Mouse (Mus musculus) bone marrow macrophage, adult 2 months (primary cell): Measurements from ENCODE around the gene Inava.

Source experiments
- CTCF ChIP-seq: IDR thresholded peaks from 2 replicates; pipeline ENCODE4 v1.5.1; 2012; ENCODE audit warnings: low read depth, mild to moderate bottlenecking, low read length, moderate library complexity
- POLR2A ChIP-seq: IDR thresholded peaks from 2 replicates; pipeline ENCODE4 v1.6.1; 2012; ENCODE audit warnings: mild to moderate bottlenecking, low read depth, low read length, borderline replicate concordance

DNA sequence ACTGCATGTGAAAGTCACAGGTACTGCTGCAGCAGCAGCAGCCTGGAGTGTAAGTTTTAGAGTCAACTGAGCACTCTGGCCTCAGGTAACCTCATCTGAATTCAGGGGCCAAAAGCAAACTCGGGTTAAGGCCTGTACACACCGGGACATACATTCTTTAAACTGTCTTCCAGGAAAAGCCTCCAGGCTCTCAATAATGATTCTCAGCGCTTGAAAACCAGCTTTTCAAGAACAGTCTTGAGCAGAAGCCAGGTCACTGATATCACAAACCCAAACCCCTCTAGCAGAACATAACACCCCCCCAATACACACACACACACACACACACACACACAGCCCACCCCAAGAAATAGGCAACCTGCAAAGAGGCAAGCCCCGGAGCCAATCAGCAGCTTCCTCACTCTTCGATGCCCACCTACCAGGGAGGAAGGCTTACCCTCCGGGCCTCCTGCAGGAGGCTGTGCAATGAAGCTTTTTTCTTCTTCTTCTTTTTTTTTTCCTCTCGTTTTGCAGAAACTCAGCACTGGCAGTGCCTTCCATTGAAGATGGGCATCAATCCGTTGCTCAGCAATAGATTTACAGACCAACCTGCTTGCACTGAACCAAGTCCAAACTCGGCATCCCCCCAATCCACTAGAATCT, 1.7 kb downstream of the Inava start:
- TF ChIP-seq CTCF = no peak
- TF ChIP-seq POLR2A = no peak
